Mouse (Mus musculus) layer of hippocampus, adult 6 months (tissue): ENCODE measurements around the gene Ankrd44. TPM values are rescaled to one million over a fixed set of nuclear protein-coding genes. Genes with fewer than 3 reads are reported as not detected.

ENCODE experiments used
- long read RNA-seq, 2 experiments: library from polyadenylated mRNA; unstranded; transcript quantifications; one replicate each; pipeline ENCODE4 v2.0.0; 2019 to 2020
- microRNA-seq: library from miRNA; unstranded; fragments of <30 nt; microRNA quantifications from one replicate; pipeline ENCODE4 v1.2.0, GENCODE M21; 2020
- polyA plus RNA-seq: library from polyadenylated mRNA; unstranded; fragments of <200 nt; fragmentation: Nextera tagmentation; gene quantifications from 2 replicates; pipeline ENCODE4 v1.2.3, GENCODE M21; 2021

The Ankrd44 gene
- 4.9 and 5.9 TPM in 2 replicates for polyA plus RNA-seq
- long read RNA-seq, experiment 1, partial matches to known transcripts = 2 of 5 reads
- long read RNA-seq, experiment 1, other reads (novel, unspliced or antisense) = 1 of 5 reads
- long read RNA-seq, experiment 2, full-length matches to known transcripts = 5 of 14 reads
- long read RNA-seq, experiment 2, partial matches to known transcripts = 4 of 14 reads
- long read RNA-seq, experiment 2, other reads (novel, unspliced or antisense) = 5 of 14 reads

DNA sequence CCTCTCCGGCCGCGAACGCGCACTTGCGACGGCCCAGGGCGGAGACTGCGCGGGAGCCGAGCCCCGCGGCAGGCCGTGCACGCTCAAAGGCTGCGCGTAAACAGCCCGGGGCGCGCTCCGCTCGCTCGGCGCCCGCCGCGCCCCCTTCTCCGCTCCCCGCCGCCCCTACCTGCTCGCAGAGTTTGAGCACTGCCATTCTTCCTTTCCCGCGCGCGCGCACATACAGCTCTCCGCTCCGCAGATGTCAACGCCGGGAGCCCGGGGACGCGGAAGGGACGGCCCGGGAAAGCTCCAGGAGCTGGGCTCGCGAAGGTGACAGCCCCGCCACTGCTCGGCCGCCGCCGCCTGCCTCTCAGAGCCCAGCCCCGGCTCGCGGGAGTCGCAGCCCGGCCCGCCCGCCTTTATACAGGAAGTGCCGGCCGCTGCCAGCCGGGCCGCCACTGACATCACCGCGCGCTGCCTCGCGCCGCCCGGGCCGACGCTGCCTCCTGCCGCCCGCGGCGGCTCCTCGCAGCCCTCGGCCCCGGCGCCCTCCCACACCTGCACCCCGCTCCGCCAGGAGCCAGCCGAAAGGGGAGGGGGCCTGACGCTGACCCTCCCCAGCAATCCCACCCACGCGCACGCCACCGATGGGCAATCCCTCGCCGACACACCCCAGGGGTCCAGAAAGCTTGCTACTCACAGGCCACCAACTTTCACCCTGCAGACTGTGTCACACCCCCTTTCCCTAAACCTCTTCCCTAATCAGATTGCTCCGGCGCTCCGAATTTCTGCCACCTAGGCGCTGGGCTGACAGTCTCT is at the start of gene Ankrd44:
Gene Ankrd44, minus strand, starts transcription at position 417 of the 801 bp plus-strand sequence.

Small RNAs within 50 kb of the gene (microRNA-seq; reads per million reads assigned to microRNA genes)
- not detected for gene Gm24053

Other genes starting within 250 kb of the Ankrd44 start
- 103 and 107 TPM in 2 replicates for gene Sf3b1, start 101.1 kb upstream of the Ankrd44 start, polyA plus RNA-seq
- gene Coq10b, start 126.4 kb upstream of the Ankrd44 start, polyA plus RNA-seq = 24.9 and 25.4 TPM in 2 replicates
- gene Hspe1, start 161.7 kb upstream of the Ankrd44 start, polyA plus RNA-seq = 477 and 498 TPM in 2 replicates
- gene Hspd1, start 161.9 kb upstream of the Ankrd44 start, polyA plus RNA-seq = 152 and 164 TPM in 2 replicates
- 87.7 and 91.6 TPM in 2 replicates for gene Mob4, start 204.8 kb upstream of the Ankrd44 start, polyA plus RNA-seq